Mouse (Mus musculus) small intestine, adult 2 months (tissue): Measurements from ENCODE around the gene Rgs11.

Source experiments
- CTCF ChIP-seq: fragments of 200-500 bp; IDR thresholded peaks from 2 replicates; pipeline ENCODE4 v1.5.1; 2012; ENCODE audit warnings: low read depth, mild to moderate bottlenecking, control low read depth, inconsistent platforms, low read length, moderate library complexity, mixed read lengths; ENCODE audit not compliant: insufficient replicate concordance, insufficient read length; ENCODE audit errors: extremely low read depth
- POLR2A ChIP-seq: fragments of 200-500 bp; IDR thresholded peaks from 2 replicates; pipeline ENCODE4 v1.6.1; 2012; ENCODE audit warnings: low read depth, mild to moderate bottlenecking, control low read depth, inconsistent platforms, low read length, moderate library complexity

DNA sequence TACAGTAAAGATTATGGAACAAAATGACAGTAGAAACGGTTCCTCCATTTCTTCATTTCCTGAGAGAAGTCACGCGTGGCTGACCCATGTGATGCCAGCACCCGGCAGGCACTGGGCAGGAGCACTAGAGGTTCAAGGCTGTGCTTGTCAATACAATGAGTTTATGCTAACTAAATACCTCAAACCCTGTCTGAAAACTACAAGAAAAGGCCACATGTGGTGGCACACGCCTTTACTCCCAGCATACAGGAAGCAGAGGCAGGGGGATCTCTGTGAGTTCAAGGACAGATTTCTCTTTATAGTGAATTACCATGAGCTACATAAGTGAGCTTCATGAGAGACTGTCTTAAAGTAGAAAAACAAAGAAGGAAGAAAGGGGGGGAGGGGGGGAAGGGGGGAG is 28.4 kb downstream of the Rgs11 start:
- TF ChIP-seq CTCF: no peak
- no peak for TF ChIP-seq POLR2A
